Mouse (Mus musculus): ENCODE measurements around the gene Amz1. TPM values are rescaled to one million over a fixed set of nuclear protein-coding genes. Genes with fewer than 3 reads are reported as not detected.

Gene Amz1
- polyA plus RNA-seq, 1 experiment from 2014 or later = 1.2 TPM

DNA sequence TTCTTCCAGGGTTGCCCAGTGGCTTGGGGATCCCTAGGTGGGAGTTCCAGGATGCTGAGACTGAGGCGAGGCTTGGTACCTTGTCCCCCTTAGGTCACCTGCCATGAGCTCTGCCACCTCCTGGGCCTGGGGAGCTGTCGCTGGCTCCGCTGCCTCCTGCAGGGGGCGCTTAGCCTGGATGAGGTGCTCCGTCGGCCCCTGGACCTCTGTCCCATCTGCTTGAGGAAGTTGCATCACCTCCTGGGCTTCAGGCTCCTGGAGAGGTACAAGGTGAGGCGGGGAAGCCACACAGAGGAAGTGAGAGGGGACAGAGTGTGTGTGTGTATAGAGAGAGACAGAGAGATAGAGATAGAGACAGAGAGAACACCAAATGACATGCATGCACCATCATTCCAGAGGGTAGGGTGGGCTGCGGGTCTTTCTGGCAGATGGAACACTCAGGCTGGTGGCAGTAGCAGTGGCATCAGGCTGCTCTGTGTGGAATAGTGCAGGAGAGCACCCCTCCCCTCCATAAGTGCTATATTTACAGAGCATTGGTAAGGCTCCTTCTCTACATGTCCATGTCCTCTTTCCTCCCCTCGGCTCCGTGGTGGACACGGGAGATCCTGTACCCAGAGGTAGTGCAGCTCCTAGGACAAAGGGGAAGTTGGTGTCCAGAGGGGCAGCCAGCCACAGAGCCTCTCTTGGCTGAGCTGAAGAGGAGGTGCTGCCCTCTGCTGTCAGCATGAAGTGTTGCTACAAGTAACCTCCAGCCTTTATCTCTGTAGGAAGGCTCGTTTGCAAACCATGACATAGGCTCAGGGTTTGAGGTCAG lies 25.3 kb downstream of the Amz1 start:
- peak; percentile 77 for ATAC-seq (replicated peaks; ENCODE audit: low FRiP score, low TSS enrichment, low read depth)
- H3K9ac ChIP-seq (ENCODE audit: low read length) = peak overlapping the region; percentile 42

DNA sequence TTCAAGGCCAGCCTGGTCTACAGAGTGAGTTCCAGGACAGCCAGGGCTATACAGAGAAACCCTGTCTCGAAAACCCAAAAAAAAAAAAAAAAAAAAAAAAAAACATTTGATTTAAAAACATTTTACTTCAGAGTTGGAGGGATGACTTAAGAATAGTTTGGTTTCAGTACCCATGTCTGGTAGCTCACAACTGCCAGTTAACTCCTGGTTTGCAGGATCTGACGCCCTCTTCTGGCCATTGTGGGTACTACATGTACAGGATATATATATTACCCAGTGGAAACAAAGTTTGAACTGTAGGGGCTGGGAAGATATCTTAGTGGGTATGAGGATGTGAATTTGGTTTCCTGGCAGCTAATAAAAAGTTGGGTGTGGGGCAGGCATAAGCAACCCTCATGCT lies 27.0 kb downstream of the Amz1 start:
- H3K27ac ChIP-seq (ENCODE audit: low read depth) = no peak overlapping the region
- 0% methylated on average over 1 of the region's 2 CpGs for WGBS
- no peak for ATAC-seq (replicated peaks; ENCODE audit: low FRiP score, low TSS enrichment, low read depth)
- no peaks in the 10 kb centered on the region for H3K27me3 ChIP-seq (replicated peaks; ENCODE audit: control insufficient read depth, insufficient read depth, low read length)
- no peak overlapping the region for H3K4me2 ChIP-seq (ENCODE audit: low read length)
- no peak for DNase-seq (ENCODE audit: low spot score)
- no peak overlapping the region for H3K9ac ChIP-seq (ENCODE audit: low read length)
- H3K9me3 ChIP-seq (ENCODE audit: control insufficient read depth, low read length) = no peaks in the 10 kb centered on the region
- no peaks in the 10 kb centered on the region; the same call in 1 of the 2 replicates for H3K4me1 ChIP-seq (replicated peaks; ENCODE audit: control insufficient read depth, insufficient read depth, low read length)
- no peak overlapping the region for H3K4me3 ChIP-seq (ENCODE audit: low read depth, low read length)
- H3K36me3 ChIP-seq (ENCODE audit: control insufficient read depth, insufficient read depth, low read length) = no peaks in the 10 kb centered on the region

More for the DNA sequence above, 25.3 kb downstream of the Amz1 start:
- no peaks in the 10 kb centered on the region for H3K27me3 ChIP-seq (replicated peaks; ENCODE audit: control insufficient read depth, insufficient read depth, low read length)
- DNase-seq (ENCODE audit: low spot score) = peak; percentile 85
- H3K9me3 ChIP-seq (ENCODE audit: control insufficient read depth, low read length) = no peaks in the 10 kb centered on the region
- WGBS = 16% methylated on average over 12 of the region's 12 CpGs
- H3K36me3 ChIP-seq (ENCODE audit: control insufficient read depth, insufficient read depth, low read length) = no peaks in the 10 kb centered on the region
- no peak overlapping the region for H3K27ac ChIP-seq (ENCODE audit: low read depth)
- peak overlapping the region; percentile 20 for H3K4me3 ChIP-seq (ENCODE audit: low read depth, low read length)
- no peaks in the 10 kb centered on the region; the same call in 1 of the 2 replicates for H3K4me1 ChIP-seq (replicated peaks; ENCODE audit: control insufficient read depth, insufficient read depth, low read length)
- H3K4me2 ChIP-seq (ENCODE audit: low read length) = peak overlapping the region; percentile 50

DNA sequence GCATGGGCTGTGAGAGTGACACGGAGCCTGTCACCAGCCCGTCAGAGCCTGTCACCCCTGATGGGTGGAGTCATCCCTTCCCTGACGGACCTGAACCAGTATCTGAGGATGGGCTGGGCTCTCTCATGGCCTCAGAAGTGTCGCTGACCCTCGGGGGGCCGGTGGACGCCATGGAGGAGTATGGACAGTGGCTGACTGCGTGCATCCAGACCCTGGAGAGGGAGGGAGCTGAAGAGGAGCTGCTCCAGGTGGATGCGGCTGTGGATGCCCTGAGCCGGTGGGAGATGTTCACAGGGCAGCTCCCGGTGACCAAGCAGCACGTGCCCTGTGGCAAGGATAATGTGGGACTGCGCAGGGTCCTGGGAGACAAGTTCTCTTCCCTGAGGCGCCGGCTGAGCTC lies 28.1 kb downstream of the Amz1 start:
- peaks cover 7% of the 10 kb centered on the region; the same call in 1 of the 2 replicates for H3K4me1 ChIP-seq (replicated peaks; ENCODE audit: control insufficient read depth, insufficient read depth, low read length)
- peaks cover 3% of the 10 kb centered on the region; the same call in 1 of the 2 replicates for H3K36me3 ChIP-seq (ENCODE audit: control insufficient read depth, insufficient read depth, low read length)
- no peak overlapping the region for H3K4me3 ChIP-seq (ENCODE audit: low read depth, low read length)
- no peak for DNase-seq (ENCODE audit: low spot score)
- no peak overlapping the region for H3K4me2 ChIP-seq (ENCODE audit: low read length)
- H3K27me3 ChIP-seq (replicated peaks; ENCODE audit: control insufficient read depth, insufficient read depth, low read length) = no peaks in the 10 kb centered on the region
- no peak for ATAC-seq (replicated peaks; ENCODE audit: low FRiP score, low TSS enrichment, low read depth)
- WGBS = 90% methylated on average over 15 of the region's 15 CpGs
- H3K9me3 ChIP-seq (ENCODE audit: control insufficient read depth, low read length) = no peaks in the 10 kb centered on the region
- no peak overlapping the region for H3K27ac ChIP-seq (ENCODE audit: low read depth)
- H3K9ac ChIP-seq (ENCODE audit: low read length) = no peak overlapping the region

DNA sequence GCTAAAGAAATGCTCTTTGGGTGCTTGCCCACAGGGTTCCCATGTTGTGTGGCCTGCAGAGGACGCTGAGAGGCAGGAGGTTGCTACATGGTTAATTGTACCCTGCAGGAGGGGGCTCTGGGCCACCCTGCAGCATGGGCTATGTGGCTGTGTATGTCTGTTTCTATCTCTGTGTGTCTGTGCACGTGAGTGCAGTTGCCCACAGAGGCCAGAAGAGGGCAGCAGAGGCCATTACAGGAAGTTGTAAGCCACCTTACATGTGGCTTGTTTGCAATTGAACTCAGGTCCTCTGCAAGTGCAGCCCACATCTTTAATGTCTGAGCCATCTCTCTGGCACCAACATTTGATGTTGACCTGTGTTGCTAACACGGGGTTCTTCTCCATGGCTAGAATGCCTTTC lies 28.7 kb downstream of the Amz1 start:
- WGBS = 94% methylated on average over 3 of the region's 3 CpGs
- no peak for ATAC-seq (replicated peaks; ENCODE audit: low FRiP score, low TSS enrichment, low read depth)
- H3K27ac ChIP-seq (ENCODE audit: low read depth) = no peak overlapping the region
- no peak for DNase-seq (ENCODE audit: low spot score)
- no peak overlapping the region for H3K4me2 ChIP-seq (ENCODE audit: low read length)
- no peak overlapping the region for H3K9ac ChIP-seq (ENCODE audit: low read length)
- H3K4me1 ChIP-seq (replicated peaks; ENCODE audit: control insufficient read depth, insufficient read depth, low read length) = peaks cover 7% of the 10 kb centered on the region; the same call in 1 of the 2 replicates
- no peaks in the 10 kb centered on the region for H3K9me3 ChIP-seq (ENCODE audit: control insufficient read depth, low read length)
- H3K4me3 ChIP-seq (ENCODE audit: low read depth, low read length) = no peak overlapping the region
- no peaks in the 10 kb centered on the region for H3K27me3 ChIP-seq (replicated peaks; ENCODE audit: control insufficient read depth, insufficient read depth, low read length)
- H3K36me3 ChIP-seq (ENCODE audit: control insufficient read depth, insufficient read depth, low read length) = peaks cover 4% of the 10 kb centered on the region

DNA sequence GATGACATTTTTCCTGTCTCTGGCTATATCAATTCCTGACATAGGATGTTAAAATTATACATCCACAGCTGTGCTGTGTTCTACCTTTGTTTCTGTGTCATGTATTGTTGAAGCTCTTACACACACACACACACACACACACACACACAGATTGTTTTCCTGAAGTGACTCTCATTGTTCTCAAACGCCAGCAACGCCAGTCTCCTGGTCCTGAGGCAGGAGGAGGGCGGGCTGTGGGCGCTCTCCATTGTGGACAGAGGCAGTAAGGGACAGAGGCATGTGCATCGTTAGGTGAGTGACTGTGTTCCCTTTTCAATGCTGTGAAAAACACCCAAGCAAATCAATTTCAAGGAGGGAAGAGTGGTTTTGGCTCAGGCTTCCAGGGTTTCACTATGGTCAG lies 29.3 kb downstream of the Amz1 start:
- no peak overlapping the region for H3K4me2 ChIP-seq (ENCODE audit: low read length)
- H3K9me3 ChIP-seq (ENCODE audit: control insufficient read depth, low read length) = no peaks in the 10 kb centered on the region
- ATAC-seq (replicated peaks; ENCODE audit: low FRiP score, low TSS enrichment, low read depth) (no peak), DNase-seq (ENCODE audit: low spot score) (no peak)
- H3K27ac ChIP-seq (ENCODE audit: low read depth) = no peak overlapping the region
- peaks cover 9% of the 10 kb centered on the region for H3K36me3 ChIP-seq (ENCODE audit: control insufficient read depth, insufficient read depth, low read length)
- peaks cover 7% of the 10 kb centered on the region; the same call in 1 of the 2 replicates for H3K4me1 ChIP-seq (replicated peaks; ENCODE audit: control insufficient read depth, insufficient read depth, low read length)
- no peak overlapping the region for H3K9ac ChIP-seq (ENCODE audit: low read length)
- H3K27me3 ChIP-seq (replicated peaks; ENCODE audit: control insufficient read depth, insufficient read depth, low read length) = no peaks in the 10 kb centered on the region
- no peak overlapping the region for H3K4me3 ChIP-seq (ENCODE audit: low read depth, low read length)
- WGBS = 83% methylated on average over 5 of the region's 5 CpGs

DNA sequence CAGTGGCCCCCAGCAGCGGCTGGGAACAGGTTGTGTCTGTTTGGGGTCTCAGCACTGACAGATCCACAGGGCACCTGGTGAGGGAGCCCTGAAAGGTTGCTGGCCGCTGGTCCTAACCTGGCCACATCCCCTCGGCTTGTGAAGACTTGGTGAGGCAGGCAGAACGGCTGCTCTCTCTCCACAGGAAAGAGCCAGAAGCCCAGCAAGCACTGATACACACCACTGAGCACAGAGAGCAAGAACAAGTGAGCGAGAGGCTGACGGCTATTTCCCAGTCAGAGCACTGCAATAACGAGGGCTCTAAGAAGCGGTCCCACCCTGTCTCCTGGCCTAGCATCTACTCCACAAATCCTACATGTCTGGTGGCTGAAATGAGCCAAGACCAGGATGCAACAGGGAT lies 34.9 kb downstream of the Amz1 start:
- H3K36me3 ChIP-seq (ENCODE audit: control insufficient read depth, insufficient read depth, low read length) = peaks cover 52% of the 10 kb centered on the region
- no peaks in the 10 kb centered on the region for H3K9me3 ChIP-seq (ENCODE audit: control insufficient read depth, low read length)
- WGBS = 87% methylated on average over 8 of the region's 8 CpGs
- DNase-seq (ENCODE audit: low spot score) (no peak), ATAC-seq (replicated peaks; ENCODE audit: low FRiP score, low TSS enrichment, low read depth) (no peak)
- no peak overlapping the region for H3K4me2 ChIP-seq (ENCODE audit: low read length)
- no peak overlapping the region for H3K9ac ChIP-seq (ENCODE audit: low read length)
- H3K27ac ChIP-seq (ENCODE audit: low read depth) = no peak overlapping the region
- H3K27me3 ChIP-seq (replicated peaks; ENCODE audit: control insufficient read depth, insufficient read depth, low read length) = no peaks in the 10 kb centered on the region
- H3K4me1 ChIP-seq (replicated peaks; ENCODE audit: control insufficient read depth, insufficient read depth, low read length) = peaks cover 7% of the 10 kb centered on the region; the same call in 1 of the 2 replicates
- no peak overlapping the region for H3K4me3 ChIP-seq (ENCODE audit: low read depth, low read length)

DNA sequence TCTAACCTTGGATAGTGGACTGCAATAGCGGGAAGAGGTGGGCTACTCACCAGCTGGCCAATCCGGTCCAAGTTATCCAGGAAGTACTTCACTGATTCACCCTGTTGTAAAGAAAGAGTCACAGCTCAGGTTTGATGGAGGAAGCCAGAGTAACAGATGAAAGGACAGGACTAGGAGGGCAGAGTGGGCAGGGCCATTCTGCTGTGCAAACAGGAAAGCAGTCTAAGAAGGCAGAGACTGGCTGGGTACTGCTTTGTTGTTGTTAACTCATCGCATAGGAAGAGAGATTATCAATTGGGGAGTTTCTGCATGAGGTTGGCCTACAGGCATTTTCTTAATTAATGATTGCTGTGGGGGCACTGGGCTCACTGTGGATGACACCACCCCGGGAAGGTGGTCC lies 38.6 kb downstream of the Amz1 start:
- WGBS = 82% methylated on average over 4 of the region's 4 CpGs
- no peak overlapping the region for H3K4me3 ChIP-seq (ENCODE audit: low read depth, low read length)

DNA sequence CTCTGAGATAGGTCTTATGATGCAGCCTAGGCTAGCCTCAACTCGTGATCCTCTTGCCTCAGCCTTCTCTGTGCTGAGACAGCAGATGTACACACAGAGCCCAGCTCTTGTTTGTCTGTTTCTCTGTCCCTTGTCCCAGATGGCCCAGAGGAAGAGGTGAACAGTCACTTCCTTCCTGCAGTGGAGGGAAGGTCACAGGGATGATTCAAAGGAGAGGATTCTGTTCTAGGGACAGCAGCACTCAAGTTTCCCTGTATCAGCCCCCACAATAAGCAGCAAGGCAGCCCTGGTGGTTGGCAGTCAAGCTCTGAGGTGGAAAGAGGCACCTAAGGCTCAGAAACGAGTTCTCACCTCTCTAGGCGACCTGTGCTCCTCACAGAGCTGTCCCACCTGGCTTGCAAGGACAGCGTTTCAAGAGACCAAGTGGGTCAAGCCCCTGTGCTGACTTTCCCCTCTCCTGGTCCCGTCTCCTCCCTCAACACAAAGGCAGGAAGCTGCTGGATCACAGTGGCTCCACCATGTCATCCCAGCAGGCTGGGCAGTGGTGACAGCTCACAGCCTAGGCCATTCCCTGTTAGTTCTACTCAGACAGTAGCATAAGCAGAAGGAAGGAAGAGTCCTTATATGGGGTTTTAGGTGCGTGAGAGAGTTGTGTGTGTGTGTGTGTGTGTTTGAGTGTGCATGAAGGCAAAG lies 41.1 kb downstream of the Amz1 start:
- peaks cover 24% of the 10 kb centered on the region for H3K36me3 ChIP-seq (ENCODE audit: control insufficient read depth, insufficient read depth, low read length)
- H3K27ac ChIP-seq (ENCODE audit: low read depth) = peak overlapping the region; percentile 43; the same call in 1 of the 2 replicates
- DNase-seq (ENCODE audit: low spot score) (no peak), ATAC-seq (replicated peaks; ENCODE audit: low FRiP score, low TSS enrichment, low read depth) (no peak)
- peaks cover 24% of the 10 kb centered on the region for H3K4me1 ChIP-seq (replicated peaks; ENCODE audit: control insufficient read depth, insufficient read depth, low read length)
- no peak overlapping the region for H3K4me3 ChIP-seq (ENCODE audit: low read depth, low read length)
- H3K9me3 ChIP-seq (ENCODE audit: control insufficient read depth, low read length) = no peaks in the 10 kb centered on the region
- no peaks in the 10 kb centered on the region for H3K27me3 ChIP-seq (replicated peaks; ENCODE audit: control insufficient read depth, insufficient read depth, low read length)
- H3K4me2 ChIP-seq (ENCODE audit: low read length) = no peak overlapping the region
- no peak overlapping the region for H3K9ac ChIP-seq (ENCODE audit: low read length)
- WGBS = 67% methylated on average over 6 of the region's 6 CpGs

More for the DNA sequence above, 38.6 kb downstream of the Amz1 start:
- Histone ChIP-seq H3K27ac (ENCODE audit: low read depth) (0 out of 2 replicates have a peak overlapping the region, but pooled peaks have one; percentile 16), H3K4me1 (replicated peaks; ENCODE audit: control insufficient read depth, insufficient read depth, low read length) (peaks cover 5% of the 10 kb centered on the region; the same call in 1 of the 2 replicates), H3K4me2 (ENCODE audit: low read length) (no peak overlapping the region), H3K9ac (ENCODE audit: low read length) (no peak overlapping the region), H3K27me3 (replicated peaks; ENCODE audit: control insufficient read depth, insufficient read depth, low read length) (no peaks in the 10 kb centered on the region), H3K36me3 (ENCODE audit: control insufficient read depth, insufficient read depth, low read length) (peaks cover 50% of the 10 kb centered on the region), H3K9me3 (ENCODE audit: control insufficient read depth, low read length) (no peaks in the 10 kb centered on the region)
- no peak for DNase-seq (ENCODE audit: low spot score)
- ATAC-seq (replicated peaks; ENCODE audit: low FRiP score, low TSS enrichment, low read depth) = no peak
